Mouse (Mus musculus) neural tube, embryonic 12.5 days (tissue): Measurements from ENCODE around the gene Tent4a. TPM values are rescaled to one million over a fixed set of nuclear protein-coding genes. Genes with fewer than 3 reads are reported as not detected.

ENCODE experiments used
- ATAC-seq: fragments of 200-750 bp; cut with Nextera tagmentation; 2 replicates; pipeline ENCODE4 v1.8.0; 2017; ENCODE audit warnings: low read depth, mild to moderate bottlenecking, moderate TSS enrichment, moderate library complexity; ENCODE audit not compliant: low FRiP score
- H3K27ac ChIP-seq: fragments of 300-500 bp; sonication (generic); 2 replicates; pipeline ENCODE4 v1.5.1; 2016
- H3K27me3 ChIP-seq: fragments of 300-500 bp; sonication (generic); replicated peaks from 2 replicates; pipeline ENCODE4 v1.6.1; 2016; ENCODE audit warnings: mild to moderate bottlenecking
- H3K36me3 ChIP-seq: fragments of 300-500 bp; sonication (generic); 2 replicates; pipeline ENCODE4 v1.6.1; 2016; ENCODE audit warnings: mild to moderate bottlenecking
- H3K4me1 ChIP-seq: fragments of 300-500 bp; sonication (generic); 2 replicates; pipeline ENCODE4 v1.6.1; 2016
- H3K4me2 ChIP-seq: fragments of 300-500 bp; sonication (generic); replicated peaks from 2 replicates; pipeline ENCODE4 v1.6.1; 2016; ENCODE audit warnings: mild to moderate bottlenecking
- H3K4me3 ChIP-seq: fragments of 300-500 bp; sonication (generic); 2 replicates; pipeline ENCODE4 v1.5.1; 2016
- H3K9ac ChIP-seq: fragments of 300-500 bp; sonication (generic); 2 replicates; pipeline ENCODE4 v1.6.1; 2016; ENCODE audit warnings: mild to moderate bottlenecking
- H3K9me3 ChIP-seq: fragments of 300-500 bp; sonication (generic); 2 replicates; pipeline ENCODE4 v1.6.1; 2016; ENCODE audit warnings: mild to moderate bottlenecking
- WGBS: fragments of 180-500 bp; shearing (Covaris S2); methylation state at CpG from one replicate; pipeline ENCODE4 v1.1.7; 2016; 5-methylcytosine and 5-hydroxymethylcytosine counted together
- polyA plus RNA-seq: library from polyadenylated mRNA; unstranded; fragments of >200 nt; fragmentation: Nextera tagmentation; extraction: Ambion mirVana; gene quantifications from 2 replicates; pipeline ENCODE4 v1.2.1, GENCODE M21; 2016

Tent4a gene
- polyA plus RNA-seq, 1 experiment from 2014 or later, result 8.2 TPM

- 91% methylated on average over 12 of the region's 12 CpGs for WGBS
- Histone ChIP-seq H3K4me1 (no peaks in the 10 kb centered on the region), H3K4me3 (no peak overlapping the region), H3K27ac (no peak overlapping the region), H3K36me3 (peaks cover 84% of the 10 kb centered on the region), H3K9ac (no peak overlapping the region), H3K9me3 (no peaks in the 10 kb centered on the region), H3K4me2 (no peak overlapping the region), H3K27me3 (no peaks in the 10 kb centered on the region)
- no peak for ATAC-seq
Observed at GRCm38 (mm10) chr13:69506341-69507086, 27.9 kb downstream of the Tent4a start.

DNA sequence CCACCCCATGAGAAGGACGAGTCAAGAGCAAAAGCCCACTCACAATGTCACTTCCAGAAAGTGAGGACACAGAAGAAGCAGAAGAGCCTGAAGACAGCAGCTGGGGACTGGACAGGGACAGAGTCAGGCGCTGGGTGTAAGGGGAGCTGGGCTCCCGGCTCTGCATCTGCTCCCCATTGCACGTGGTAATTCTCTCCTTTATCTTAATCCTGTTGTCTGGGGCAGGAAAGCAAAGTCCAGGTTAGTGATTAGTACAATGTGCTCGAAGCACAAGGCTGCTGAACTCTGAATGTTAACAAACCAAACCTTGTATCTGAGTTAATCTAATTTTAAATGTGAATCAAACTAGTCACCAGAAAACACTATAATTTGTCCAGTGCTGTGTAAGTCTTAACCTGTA lies 31.6 kb downstream of the Tent4a start:
- Histone ChIP-seq H3K27me3 (no peaks in the 10 kb centered on the region), H3K4me3 (no peak overlapping the region), H3K4me2 (no peak overlapping the region), H3K4me1 (no peaks in the 10 kb centered on the region), H3K36me3 (peaks cover 93% of the 10 kb centered on the region), H3K9me3 (no peaks in the 10 kb centered on the region), H3K9ac (no peak overlapping the region), H3K27ac (no peak overlapping the region)
- ATAC-seq, result no peak
- 86% methylated on average over 5 of the region's 5 CpGs for WGBS

GRCm38 (mm10) chr13:69502157-69502750 lies 32.2 kb downstream of the Tent4a start:
- H3K4me1 ChIP-seq, result no peaks in the 10 kb centered on the region
- no peaks in the 10 kb centered on the region for H3K9me3 ChIP-seq
- H3K36me3 ChIP-seq, result peaks cover 92% of the 10 kb centered on the region
- no peak overlapping the region for H3K27ac ChIP-seq
- WGBS, result 96% methylated on average over 14 of the region's 14 CpGs
- no peaks in the 10 kb centered on the region for H3K27me3 ChIP-seq
- no peak overlapping the region for H3K9ac ChIP-seq
- no peak for ATAC-seq
- H3K4me2 ChIP-seq, result no peak overlapping the region
- no peak overlapping the region for H3K4me3 ChIP-seq

DNA sequence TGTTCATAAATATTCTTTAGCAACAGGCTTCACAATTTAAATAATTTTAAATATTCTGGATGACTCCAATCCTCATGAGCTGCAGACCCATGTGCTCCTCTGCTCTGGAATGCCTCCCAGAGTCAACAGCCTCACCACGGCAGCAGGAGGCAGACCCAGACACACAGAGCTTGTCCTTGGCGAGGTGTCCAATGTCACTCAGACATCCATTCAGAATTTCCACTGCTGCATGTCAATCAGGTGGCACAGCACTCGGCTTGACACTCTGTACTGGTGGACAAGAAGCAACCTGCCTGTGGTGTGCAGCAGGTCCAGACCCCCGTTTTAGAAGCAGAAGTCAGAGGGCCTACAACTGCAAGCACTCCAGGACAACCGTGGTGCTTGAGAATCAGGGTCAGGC lies 36.1 kb downstream of the Tent4a start:
- WGBS, result 91% methylated on average over 5 of the region's 5 CpGs
- Histone ChIP-seq H3K27me3 (no peaks in the 10 kb centered on the region), H3K4me1 (no peaks in the 10 kb centered on the region), H3K4me3 (no peak overlapping the region), H3K4me2 (no peak overlapping the region), H3K36me3 (peaks cover 69% of the 10 kb centered on the region), H3K27ac (no peak overlapping the region), H3K9me3 (no peaks in the 10 kb centered on the region), H3K9ac (no peak overlapping the region)
- ATAC-seq, result no peak

GRCm38 (mm10) chr13:69492876-69493463 lies 41.4 kb downstream of the Tent4a start:
- no peaks in the 10 kb centered on the region for H3K9me3 ChIP-seq
- no peak overlapping the region for H3K9ac ChIP-seq
- H3K4me3 ChIP-seq, result no peak overlapping the region
- peaks cover 4% of the 10 kb centered on the region for H3K4me1 ChIP-seq
- H3K36me3 ChIP-seq, result peaks cover 19% of the 10 kb centered on the region
- 28% methylated on average over 7 of the region's 7 CpGs for WGBS
- H3K4me2 ChIP-seq, result no peak overlapping the region
- 0 out of 2 replicates have a peak, but pooled peaks have one; percentile 22 for ATAC-seq
- peaks cover 19% of the 10 kb centered on the region; the same call in 1 of the 2 replicates for H3K27me3 ChIP-seq
- no peak overlapping the region for H3K27ac ChIP-seq

- peaks cover 22% of the 10 kb centered on the region; the same call in 1 of the 2 replicates for H3K27me3 ChIP-seq
- no peak for ATAC-seq
- no peak overlapping the region for H3K27ac ChIP-seq
- no peak overlapping the region for H3K4me3 ChIP-seq
- no peak overlapping the region for H3K9ac ChIP-seq
- peaks cover 10% of the 10 kb centered on the region for H3K4me1 ChIP-seq
- no peaks in the 10 kb centered on the region for H3K36me3 ChIP-seq
- no peaks in the 10 kb centered on the region for H3K9me3 ChIP-seq
- WGBS, result 88% methylated on average over 9 of the region's 9 CpGs
- H3K4me2 ChIP-seq, result no peak overlapping the region
Observed at GRCm38 (mm10) chr13:69489777-69490176, 44.6 kb downstream of the Tent4a start.

GRCm38 (mm10) chr13:69488565-69489255 lies 45.7 kb downstream of the Tent4a start:
- H3K4me3 ChIP-seq, result no peak overlapping the region
- H3K4me1 ChIP-seq, result peaks cover 10% of the 10 kb centered on the region
- no peak for ATAC-seq
- no peaks in the 10 kb centered on the region for H3K9me3 ChIP-seq
- peaks cover 30% of the 10 kb centered on the region for H3K27me3 ChIP-seq
- no peaks in the 10 kb centered on the region for H3K36me3 ChIP-seq
- no peak overlapping the region for H3K4me2 ChIP-seq
- no peak overlapping the region for H3K27ac ChIP-seq
- no peak overlapping the region for H3K9ac ChIP-seq
- WGBS, result 49% methylated on average over 13 of the region's 13 CpGs

DNA sequence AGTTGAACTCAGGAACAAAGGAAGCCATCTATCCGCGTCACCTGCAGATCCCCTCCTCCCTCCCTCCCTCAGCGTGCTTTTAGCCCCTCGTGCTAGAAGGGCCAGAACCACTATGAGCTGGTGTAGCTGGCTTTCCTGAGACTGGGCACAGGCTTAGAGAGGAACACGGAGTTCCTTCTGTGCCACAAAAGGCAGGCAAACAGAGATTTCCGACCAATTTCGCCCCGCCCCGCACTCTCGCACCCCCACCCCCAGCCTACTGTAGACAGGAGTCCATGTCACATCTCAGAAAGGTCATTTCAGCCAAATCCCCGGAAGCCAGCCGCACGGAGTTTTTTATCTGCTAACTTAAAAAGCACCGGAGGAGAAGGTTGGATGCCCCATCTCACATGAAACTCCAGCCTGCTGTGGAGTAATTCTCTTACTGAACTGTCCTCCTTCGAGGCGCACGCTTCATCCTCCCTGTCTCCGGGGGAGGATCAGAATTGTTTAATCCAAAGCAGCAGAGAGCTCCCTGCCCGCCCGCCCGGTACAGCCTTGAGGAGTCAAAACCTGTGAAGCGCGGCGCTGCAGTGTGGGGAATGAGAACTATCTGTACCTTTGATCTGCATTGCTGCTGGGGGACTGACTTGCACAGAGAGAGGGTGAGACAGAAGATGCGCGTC lies 46.7 kb downstream of the Tent4a start:
- no peak overlapping the region for H3K27ac ChIP-seq
- H3K4me2 ChIP-seq, result peak overlapping the region; percentile 55
- H3K27me3 ChIP-seq, result peaks cover 40% of the 10 kb centered on the region
- H3K9me3 ChIP-seq, result no peaks in the 10 kb centered on the region
- 0 out of 2 replicates have a peak overlapping the region, but pooled peaks have one; percentile 26 for H3K9ac ChIP-seq
- peaks cover 10% of the 10 kb centered on the region for H3K4me1 ChIP-seq
- H3K36me3 ChIP-seq, result no peaks in the 10 kb centered on the region
- ATAC-seq, result no peak
- peak overlapping the region; percentile 23 for H3K4me3 ChIP-seq
- WGBS, result 4% methylated on average over 26 of the region's 26 CpGs

DNA sequence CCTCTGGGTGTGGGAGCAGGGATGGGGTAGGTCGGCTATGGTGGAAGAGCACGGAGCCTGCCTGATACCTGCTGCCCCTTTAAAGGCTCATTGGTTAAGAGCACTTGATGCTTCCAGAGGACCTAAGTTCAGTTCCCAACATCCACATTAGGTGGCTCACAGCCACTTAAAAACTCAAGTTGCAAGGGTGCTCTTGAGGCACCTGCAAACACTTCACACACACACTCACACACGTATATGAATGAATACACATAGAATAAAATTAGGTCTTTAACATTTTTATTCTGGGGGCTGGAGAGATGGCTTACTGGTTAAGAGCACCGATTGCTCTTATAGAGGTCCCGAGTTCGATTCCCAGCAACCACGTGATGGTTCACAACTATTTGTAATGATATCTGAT lies 47.3 kb downstream of the Tent4a start:
- no peak overlapping the region for H3K9ac ChIP-seq
- H3K4me1 ChIP-seq, result peaks cover 11% of the 10 kb centered on the region
- ATAC-seq, result no peak
- H3K4me2 ChIP-seq, result peak overlapping the region; percentile 55; the same call in 1 of the 2 replicates
- peaks cover 43% of the 10 kb centered on the region for H3K27me3 ChIP-seq
- H3K36me3 ChIP-seq, result no peaks in the 10 kb centered on the region
- H3K9me3 ChIP-seq, result no peaks in the 10 kb centered on the region
- no peak overlapping the region for H3K27ac ChIP-seq
- WGBS, result 87% methylated on average over 7 of the region's 7 CpGs
- no peak overlapping the region for H3K4me3 ChIP-seq

- Histone ChIP-seq H3K4me1 (peaks cover 24% of the 10 kb centered on the region), H3K4me2 (no peak overlapping the region), H3K27me3 (peaks cover 48% of the 10 kb centered on the region), H3K36me3 (no peaks in the 10 kb centered on the region), H3K4me3 (no peak overlapping the region), H3K27ac (no peak overlapping the region), H3K9ac (no peak overlapping the region), H3K9me3 (no peaks in the 10 kb centered on the region)
- ATAC-seq, result no peak
- 70% methylated on average over 7 of the region's 7 CpGs for WGBS
Observed at GRCm38 (mm10) chr13:69485833-69486232, 48.6 kb downstream of the Tent4a start.

DNA sequence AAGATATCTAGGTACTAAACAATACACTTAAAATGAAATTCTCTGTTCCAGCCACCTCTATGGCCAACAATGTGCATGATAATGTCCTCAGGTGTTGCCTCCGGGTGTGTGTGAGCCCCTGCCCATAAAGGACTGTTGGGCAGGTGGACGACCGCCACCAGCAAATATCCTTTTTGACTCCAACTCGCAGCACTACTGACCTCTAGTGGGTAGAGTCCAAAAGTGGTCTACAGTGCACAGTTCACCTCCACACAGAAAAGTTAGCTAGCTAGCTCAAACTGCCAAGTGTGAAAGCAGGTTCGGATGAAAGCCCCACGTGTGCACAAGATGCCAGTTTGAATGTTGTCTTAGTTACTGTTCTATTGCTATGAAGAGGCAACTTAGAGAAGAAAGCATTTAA lies 49.1 kb downstream of the Tent4a start:
- Histone ChIP-seq H3K27me3 (peaks cover 52% of the 10 kb centered on the region), H3K4me1 (peaks cover 25% of the 10 kb centered on the region)
- 22% methylated on average over 6 of the region's 6 CpGs for WGBS

More for the DNA sequence above, 49.1 kb downstream of the Tent4a start:
- Histone ChIP-seq H3K4me3 (no peak overlapping the region), H3K9ac (no peak overlapping the region), H3K4me2 (no peak overlapping the region), H3K9me3 (no peaks in the 10 kb centered on the region), H3K36me3 (no peaks in the 10 kb centered on the region), H3K27ac (no peak overlapping the region)
- ATAC-seq, result peak; percentile 26; the same call in 1 of the 2 replicates
